Mouse (Mus musculus) gastrocnemius, adult 18-20 months (tissue): ENCODE data around the gene Pgc. TPM values are rescaled to one million over a fixed set of nuclear protein-coding genes. Genes with fewer than 3 reads are reported as not detected.
A peak's percentile ranks its signal among the peaks of the same experiment; 100 is the strongest.

Experiments used
- DNase-seq: peaks from one replicate; pipeline ENCODE4 v3.0.0; 2021; ENCODE audit warnings: low spot score
- total RNA-seq, 2 experiments: library from RNA; stranded (reverse); gene quantifications; 2 replicates each; pipeline ENCODE4 v1.2.3; 2021

Pgc gene
- total RNA-seq, 2 experiments from 2014 or later = not detected

DNA sequence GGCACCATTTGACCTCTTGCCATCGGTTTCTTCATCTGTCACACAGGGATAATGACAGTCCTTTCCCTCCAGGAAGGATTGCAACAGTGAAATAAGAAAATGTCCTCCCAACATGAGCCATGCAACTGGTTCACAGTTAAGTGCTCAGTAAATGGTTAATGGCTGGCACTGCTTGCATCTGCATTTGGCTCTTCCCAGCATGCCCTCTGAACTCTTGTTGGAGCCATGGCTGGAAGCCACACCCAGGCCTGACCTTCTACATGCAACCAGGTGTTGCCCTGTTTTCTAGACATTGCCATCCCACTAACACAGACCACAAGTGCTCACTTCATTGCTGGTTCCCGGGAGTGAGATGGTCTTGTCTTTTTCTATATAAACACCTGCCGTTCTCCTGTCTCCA is 18.7 kb upstream of the Pgc start:
- DNase-seq = no peak

DNA sequence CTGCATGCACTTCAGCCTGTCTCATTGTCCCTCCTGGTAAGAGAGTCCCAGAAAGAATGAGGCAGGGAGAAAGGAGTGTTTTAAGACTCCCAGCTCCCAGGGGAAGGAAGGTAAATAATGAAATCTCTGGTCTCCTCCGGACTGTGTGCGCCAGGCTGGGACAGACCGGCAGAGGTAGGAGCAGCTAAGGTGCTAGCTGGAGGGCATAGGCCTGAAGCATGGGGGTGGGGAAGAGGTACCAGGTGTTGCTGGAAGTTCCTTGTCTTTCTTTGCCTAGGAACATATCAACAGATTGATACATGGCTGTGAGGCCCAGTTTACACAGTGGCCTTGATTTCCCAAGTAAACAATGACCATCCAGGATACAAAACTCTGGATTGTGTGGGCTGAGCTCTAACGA is 17.7 kb upstream of the Pgc start:
- DNase-seq = no peak

DNA sequence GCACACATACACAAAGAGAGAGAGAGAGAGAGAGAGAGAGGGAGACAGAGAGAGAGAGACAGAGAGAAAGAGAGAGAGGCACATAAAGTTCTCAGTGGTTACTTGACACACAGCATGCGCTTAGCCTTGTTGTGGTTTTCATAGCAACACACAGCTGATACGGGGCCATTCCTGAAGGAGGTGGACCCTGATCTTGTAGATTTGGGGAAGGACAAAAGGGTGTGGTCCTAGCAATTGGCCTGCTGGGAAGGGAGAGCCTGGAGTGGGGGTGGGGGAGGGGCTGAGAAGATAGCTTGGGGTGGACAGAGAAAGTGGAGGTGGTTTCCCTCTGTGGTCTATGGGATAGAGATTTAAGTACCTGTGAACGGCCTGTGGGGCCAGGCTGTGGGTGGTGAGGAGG is 16.6 kb upstream of the Pgc start:
- no peak for DNase-seq

DNA sequence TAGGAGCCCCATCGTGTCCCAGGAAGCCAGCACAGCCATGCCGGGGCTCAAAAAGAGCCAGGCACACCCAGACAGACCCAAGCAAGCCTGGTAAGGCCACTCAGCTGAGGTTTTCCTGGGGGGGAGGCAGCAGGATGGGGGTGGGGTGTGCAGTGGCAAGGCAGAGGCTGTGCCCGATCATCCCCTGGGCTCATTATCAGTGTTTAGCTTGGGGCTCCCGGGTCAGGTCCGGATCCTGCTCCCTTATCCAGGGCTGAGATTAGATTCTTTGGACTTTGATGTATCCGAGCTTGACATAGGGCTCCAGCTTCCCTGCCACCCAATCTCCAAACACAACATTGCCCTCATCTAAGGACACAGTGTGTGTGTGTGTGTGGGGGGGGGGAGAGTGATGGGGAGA is 14.8 kb upstream of the Pgc start:
- no peak for DNase-seq

DNA sequence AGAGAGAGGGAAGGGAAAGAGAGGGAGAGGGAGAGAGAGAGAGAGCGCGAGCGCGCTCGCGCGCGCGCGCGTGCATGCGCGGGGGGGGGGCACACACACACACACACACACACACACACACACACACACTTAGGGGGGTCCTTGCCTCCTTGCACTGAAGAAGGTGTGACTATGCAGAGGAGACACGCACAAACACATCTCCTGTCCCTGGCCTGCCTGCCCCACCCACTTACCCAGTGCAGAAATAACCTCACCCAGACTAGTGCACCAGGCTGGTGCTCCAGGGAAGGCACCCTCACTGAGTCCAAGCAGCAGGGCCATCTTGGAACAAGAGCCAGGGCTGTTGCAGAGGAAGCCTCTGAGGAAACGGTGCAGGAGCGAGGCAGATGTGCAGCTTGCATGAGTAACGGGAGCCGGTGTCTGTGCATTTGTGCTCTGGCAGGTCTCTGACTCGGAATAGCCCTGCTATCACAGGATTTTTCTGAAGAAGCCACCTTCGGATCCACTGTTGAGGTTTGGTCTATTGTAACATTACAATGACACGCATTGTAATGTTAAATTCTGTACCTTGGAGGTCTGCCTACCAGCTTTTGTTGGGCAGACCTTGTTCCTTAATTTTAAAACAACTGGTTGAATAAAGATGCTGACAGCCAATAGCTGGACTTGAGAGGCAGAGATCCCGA is 13.6 kb upstream of the Pgc start:
- no peak for DNase-seq

DNA sequence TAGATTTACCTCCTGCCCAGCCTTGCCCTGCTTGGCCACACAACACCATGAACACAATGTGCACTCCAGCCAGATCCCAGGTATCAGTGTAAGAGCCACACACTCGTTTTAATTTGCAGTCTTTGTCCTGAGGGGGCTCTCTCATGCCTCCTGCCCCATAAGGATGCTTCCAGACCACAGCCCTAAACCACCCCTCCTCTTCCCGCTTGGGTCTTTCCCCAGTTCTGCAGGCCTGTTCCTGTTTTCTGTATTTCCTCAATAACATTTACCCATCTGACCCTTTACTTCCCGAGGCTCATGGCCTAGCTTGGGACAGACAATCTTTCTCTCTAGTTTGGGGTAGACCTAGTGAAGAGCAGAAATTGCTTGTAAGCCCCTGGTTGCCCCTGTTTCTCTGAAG is 11.6 kb upstream of the Pgc start:
- DNase-seq = no peak

DNA sequence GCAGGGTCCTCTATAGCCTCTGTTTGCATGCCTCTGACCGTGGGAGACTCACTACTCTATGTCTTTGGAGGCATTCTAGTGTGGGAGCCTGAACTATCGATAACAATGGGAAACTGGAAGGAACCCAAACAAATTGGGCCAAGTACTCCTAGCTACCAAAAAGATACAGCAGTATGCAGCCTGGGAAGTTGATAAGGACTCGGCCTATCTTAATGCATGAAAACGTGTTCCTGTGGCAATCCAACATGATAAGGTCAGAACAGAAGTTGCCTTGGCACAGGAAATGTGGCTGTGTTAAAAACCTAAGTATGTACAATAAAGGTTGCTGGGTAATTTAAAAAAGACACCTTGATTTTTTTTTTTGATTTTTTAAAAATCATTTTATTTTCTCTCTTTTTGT is 5.5 kb upstream of the Pgc start:
- DNase-seq = no peak

DNA sequence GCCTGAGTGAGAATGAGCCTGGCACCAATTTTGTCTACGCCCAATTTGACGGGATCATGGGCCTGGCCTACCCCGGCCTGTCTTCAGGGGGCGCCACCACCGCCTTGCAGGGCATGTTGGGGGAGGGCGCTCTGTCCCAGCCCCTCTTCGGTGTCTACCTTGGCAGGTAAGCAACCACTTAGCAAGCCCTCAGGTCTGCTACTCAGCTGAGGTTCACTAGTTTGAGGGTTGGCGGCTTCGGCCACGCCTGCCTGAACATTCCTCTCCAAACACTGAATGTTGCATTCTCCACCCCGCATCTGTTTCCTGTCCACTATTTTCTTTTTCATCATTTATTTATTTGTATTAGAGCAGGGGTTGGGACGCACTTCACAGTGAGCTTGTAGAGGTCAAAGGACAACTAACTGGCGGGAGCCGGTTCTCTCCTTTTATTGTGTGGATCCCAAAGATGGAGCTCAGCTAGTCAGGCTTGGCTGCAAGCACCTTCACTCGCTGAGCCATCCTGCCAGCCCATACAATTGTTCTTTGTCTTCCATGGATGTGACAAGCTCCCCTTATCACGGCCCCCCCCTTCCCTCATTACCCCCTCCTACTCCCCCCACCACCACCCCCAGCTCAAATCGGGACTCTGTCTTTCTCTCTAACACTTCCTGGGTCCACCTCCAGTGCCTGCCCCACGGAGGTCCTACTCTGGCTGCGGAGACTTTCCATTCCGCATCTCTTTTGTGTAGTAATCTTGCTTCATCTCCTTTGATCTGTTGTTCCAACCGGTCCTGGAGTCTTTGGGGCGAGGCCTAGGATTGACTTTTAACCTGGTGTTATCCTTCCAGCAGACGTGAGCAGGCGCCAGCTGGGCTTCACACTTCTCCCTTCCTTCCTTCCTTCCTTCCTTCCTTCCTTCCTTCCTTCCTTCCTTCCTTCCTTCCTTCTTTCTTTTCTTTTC is 4.3 kb downstream of the Pgc start:
- DNase-seq = no peak

DNA sequence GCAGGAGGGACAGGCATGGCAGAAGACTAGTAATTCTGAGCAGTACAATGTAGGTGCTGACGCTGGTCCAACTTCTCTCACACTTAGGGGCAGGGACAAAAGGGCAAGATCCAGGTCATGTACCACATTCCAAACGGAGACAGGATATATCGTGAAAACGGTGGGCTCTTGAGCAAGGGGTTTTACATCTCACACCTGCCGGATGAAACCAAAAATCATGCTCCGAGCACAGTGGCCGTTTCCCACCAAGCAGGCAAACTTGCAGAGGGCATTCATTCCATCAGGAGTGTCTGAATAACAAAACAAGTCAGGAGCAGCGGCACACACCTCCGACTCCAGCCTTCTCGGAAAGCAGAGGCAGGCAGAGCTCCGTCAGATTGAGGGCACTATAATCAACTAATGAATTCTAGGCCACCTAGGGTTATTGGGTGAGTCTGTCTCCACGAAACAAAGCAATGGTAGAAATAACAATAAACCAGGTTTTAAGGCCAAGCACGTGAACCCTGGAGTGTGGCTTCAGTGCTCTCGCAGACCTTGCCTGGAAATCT is 9.0 kb downstream of the Pgc start:
- no peak for DNase-seq

DNA sequence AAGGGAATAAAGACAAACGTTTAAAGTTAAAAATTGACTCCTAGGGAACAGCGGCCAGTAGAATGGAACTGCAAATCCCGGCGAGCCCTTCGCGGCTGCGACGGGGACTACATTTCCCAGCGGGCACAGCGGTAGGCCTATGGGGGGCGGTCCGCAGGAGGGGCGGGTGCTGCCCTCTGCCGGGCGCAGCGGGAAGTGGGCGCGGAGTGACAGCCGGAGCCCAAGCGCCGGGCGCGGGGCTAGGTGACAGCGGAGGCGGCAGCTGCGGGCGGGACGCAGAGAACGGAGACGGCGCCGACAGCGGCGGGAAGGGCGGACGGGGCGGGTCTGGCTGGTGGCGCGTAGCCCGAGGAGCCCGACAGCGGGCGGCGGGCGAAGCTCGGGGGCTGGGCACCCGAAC is 10.2 kb downstream of the Pgc start, which contains the start of gene Tfeb:
Gene Tfeb, plus strand, starts transcription at position 175 of the 400 bp plus-strand sequence.
- DNase-seq = peak; percentile 98

DNA sequence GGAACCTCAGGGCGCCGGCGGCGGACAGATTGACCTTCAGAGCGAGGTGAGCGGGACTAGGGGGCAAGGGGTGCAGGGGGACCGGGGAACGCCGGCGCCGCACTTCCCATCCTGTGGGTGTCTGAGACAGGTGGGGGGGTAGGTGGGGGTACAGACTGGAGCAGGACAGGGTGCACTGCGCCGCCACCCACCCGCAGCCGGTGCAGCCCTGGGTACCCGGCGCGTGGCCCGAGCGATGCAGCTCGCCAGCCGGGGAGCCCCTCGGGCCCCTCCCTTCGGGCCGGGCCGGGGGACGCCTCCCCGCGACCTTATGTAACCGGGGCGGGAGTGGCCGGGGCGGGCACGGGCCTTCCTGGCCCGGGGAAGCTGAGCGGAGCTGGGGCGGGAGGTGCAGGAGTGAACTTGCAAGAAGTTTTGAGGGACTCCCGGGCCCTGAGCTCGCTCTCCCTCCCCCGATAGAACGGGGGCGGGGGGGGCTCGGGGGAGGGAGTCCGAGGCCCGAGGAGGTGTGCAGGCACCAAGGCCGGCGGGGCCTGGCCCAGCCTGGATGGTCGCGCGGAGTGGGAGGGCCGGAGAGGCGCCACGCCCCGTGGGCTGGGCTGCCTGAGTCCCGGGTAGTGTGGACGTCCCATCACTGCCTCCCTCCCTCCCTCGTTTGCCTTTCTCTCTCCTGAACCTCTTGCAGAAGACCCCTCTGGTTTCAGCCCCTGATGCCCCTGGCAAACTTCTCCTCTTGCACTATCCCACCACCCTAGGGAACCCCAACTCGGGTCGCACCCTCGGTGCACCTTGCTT is 10.8 kb downstream of the Pgc start:
- peak; percentile 92 for DNase-seq

DNA sequence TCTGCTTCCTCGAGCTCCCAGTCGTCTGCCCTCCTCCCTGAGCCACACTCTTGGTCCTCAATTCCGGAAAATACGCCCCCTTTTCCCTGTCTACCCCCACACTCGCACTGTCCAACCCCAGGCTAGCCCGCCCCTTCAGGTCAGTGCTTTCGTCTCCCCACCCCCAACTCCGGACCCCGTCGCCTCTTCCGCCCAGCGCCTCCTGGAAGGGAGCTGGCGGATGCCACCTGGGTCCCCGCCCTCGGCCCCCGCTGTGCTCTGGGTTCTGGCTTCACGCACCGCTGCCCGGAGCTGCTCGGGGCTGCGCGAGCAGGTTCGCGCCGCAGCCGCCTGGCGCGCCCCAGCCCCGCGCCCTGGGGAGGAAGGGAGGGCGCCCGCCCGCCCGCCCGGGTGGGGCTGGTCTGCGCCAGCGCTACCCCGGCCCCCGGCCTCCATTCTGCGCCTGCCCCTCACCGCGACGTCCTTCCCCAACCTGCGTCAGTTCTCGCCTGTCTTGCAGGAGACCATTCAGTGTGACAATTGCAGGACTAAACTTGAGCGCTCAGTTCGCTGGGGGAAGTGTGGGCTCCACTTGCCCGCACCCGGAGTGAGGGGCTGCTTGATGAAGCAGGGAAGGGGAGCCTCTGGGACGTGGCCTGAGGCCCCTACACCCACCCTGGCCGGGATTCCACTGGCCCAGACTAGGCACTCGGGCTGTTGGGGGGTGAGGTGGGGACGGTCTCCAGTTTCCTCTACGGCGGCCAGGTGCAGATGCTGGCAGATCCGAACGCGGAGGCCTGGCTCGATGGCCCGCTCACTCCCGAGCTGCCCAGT is 11.6 kb downstream of the Pgc start:
- DNase-seq = peak; percentile 74

DNA sequence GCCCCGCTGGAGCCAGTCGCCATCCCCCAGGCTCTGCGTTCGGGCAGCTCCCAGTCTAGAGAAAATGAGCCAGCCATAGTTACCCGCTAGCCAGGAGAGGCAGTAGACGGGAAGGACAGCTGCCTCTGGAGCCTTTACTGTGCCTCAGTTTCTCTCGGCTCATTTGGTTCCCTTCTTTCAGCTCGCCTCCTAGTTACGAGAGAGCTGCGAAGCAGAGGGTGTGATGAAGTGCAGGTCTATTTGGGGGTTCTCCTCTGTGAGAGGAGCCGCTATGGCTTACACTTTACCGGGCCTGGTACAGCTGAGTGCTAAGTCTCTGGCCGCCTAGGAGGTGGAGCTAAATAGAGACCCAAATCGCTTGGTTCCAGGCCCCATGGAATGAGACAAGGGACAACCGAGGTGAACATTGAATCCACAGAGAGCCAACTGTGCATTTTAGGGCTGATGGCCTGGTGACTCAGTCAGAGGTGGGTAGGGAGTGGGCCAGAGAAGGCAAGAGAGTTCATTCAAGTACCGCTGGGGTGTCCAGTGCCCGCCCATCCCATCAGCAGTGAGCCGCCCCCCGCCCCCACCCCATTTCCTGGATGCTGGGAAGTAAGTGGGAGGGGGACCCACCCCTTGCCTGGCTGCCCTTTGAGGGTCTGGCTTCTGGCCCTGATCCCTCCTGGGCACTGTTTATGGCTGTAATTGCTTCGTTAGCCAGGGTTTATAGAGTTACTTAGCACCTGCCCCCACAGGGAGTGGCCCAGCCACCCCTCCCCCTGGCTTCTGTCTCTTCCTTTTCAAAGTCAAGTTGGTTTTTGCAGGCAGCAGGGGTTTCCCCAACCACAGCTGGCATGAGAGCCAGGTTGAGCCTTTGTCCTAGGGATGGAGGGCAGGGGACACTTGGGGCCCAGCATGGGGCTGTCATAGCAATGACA is 12.5 kb downstream of the Pgc start:
- no peak for DNase-seq

DNA sequence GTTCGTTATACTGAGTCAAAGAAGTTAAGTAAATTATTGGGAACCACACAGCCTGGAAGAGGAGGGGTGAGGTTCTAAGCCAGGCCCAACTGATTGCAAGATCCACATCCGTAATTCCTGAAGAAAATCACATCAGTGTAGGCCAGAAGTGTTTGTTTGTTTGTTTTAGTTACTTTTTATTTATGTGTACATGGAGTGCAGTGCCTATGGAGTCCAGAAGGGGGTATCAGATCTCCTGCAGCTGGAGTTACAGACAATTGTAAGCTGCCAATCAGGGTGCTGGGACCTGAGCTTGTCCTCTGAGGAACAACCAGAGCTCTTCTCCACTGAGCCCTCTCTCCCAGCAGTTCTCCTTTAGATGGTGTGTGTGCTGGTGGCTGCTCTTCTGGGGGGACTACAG is 13.5 kb downstream of the Pgc start:
- DNase-seq = no peak

DNA sequence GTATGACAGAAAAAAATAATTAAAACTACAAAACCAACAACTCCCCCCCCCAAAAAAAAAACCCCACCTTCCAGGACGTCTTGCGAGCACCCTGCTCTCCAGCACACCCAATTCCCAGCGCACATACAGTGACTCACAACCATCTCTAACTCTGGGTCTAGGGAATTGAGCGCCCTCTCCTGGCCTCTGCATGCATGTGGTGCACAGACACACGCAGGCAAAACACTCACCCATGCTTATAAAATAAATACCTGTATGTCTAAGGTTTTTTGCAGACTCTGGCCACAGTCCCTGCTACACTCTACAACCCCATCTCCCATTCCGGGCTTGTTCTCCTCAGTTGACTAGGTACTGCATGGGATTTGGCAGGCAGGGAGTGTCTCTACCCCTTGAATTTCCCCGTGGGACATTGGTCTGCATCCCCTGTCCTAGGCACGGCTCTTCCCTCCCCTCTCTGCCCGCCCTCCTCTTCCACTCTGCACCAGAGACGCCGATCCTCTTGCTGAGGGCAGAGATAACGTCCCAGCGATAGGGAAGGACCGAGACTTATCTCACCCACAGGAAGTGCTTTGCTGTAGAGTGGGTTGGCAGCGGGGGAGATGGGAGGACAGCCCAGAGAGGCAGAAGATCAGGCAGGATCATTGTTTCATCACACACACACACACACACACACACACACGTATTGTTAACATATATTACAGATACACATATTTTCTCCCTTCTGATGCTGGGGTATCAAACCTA is 16.5 kb downstream of the Pgc start:
- no peak for DNase-seq

DNA sequence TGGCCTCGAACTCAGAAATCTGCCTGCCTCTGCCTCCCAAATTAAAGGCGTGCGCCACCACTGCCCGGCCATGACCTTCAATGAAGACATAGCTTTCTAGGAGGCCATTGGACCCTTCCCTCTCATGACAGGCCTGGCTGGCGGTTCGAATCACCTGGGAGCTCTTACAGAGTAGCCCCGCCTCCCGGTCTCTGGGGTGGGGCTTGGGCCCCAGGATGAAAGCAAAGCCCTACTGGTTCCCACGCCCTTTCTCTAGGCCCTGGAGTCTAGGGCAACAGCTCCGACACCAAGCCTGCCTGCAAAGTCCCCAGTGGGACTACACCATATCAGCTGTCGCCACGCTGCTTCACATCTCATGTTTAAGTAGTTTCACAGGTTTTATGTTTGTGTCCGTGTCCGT is 17.4 kb downstream of the Pgc start:
- DNase-seq = no peak

DNA sequence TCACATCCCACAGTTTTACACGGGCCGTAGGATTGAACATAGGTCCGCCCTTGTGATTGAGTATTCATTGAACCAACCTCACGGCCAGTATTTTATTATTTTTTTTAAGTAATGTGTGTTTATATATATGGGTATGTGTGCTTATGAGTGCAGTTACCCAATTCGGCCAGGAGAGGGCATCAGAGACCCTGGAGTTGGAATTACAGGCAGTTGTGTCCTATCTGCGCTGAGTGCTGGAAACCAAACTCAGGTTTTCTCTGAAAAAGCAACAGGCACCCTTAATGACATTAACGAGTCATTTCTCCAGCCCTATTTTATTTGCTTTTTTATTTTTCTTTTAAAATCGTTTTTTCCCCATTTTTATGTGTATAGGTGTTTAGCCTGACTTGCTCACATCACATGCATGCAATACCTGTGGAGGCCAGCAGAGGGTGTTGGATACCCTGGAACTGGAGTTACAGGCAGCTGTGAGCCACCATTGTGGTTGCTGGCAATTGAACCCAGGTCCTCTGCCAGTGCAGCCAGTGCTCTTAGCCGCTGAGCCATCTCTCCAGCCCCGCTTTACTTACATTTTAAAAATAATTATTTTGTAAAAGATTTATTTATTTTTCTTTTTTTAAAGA is 18.2 kb downstream of the Pgc start:
- no peak for DNase-seq

DNA sequence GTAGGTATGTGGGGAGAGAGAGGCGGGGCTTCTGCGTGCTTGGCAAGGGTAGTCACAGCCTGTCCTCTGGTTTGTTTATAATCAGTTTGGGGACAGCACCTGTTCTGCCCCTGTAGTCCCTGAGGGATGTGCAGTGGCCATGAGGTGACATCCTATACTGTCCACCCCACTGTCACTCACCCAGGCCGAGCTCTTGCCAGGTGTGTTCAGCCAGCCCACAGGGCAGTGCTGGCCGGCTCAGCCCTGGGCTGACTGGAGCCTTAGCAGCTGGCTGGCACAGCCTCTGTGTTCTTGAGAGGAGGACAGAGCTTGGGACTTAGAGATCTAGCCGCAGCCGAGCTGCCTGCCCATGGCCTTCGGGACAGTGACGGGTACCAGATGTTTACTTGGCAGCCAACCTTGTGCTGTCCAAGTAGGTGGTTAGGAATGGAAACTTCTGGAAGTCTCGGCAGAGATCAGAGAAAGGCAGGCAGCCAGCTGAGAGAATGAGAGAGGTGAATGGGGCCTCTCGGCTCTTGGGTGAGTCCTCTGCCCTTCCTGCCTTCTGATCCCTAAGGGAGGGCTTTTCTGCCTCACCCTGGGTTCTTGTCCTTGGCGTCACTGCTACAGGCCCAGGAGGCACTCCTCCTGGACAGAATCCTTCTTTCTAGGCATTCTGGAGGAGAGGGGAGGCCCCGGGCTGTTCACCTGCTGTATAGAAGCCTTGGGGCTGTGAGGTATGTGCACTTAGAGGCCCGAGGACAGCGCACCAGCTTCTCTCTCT is 22.3 kb downstream of the Pgc start:
- peak; percentile 91 for DNase-seq
